In the genomic region with DNA sequence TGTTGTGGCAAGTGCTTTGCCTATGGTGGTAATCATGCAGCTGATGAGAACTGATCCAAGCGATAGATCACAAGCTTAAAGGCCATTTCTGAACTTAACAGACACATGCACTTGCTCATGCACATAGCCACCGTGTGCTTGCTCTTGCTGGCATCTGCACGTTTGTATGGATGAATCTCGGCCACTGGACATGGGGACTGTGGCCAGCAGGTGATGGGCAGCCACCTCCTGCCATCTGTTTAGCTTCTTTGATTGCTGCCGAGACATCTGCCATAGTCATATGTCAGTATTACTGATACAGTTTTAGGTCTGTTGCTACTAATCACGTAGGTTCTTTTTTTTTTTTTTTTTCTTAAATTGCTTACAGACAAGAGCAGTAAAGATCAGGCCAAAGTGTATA, we compare ENCODE assay signal across 40 mouse cellular contexts. TPM values are rescaled to one million over a fixed set of nuclear protein-coding genes. Genes with fewer than 3 reads are reported as not detected.
DNase-seq lines count a peak whose midpoint lies in the region; ATAC-seq and TF ChIP-seq lines count a peak whose summit lies in the region.
"Had no signal": no experiment of that assay in that cellular context is flagged by ENCODE, and none has a peak within 500 bp of the region (broad histone marks: within the 10 kb centered on the region; RNA-seq: fewer than 3 reads in every experiment).

No protein-coding gene starts in this region.

- no peak for TF ChIP-seq POLR2A in cerebellum, adult 2 months (IDR thresholded peaks at IDR 0.05; ENCODE audit: borderline replicate concordance, insufficient read depth, low read length)

- no peak overlapping the region for H3K4me3 ChIP-seq in cerebellum, adult 2 months (replicated peaks; ENCODE audit: insufficient read depth, low read depth, low read length)
- H3K4me3 ChIP-seq in neural tube, embryonic 15.5 days (replicated peaks): no peak overlapping the region
- H3K4me3 ChIP-seq: embryonic facial prominence, embryonic 12.5 days; heart, adult 2 months; heart, embryonic 12.5 days; hindbrain, embryonic 13.5 days; limb, embryonic 12.5 days; liver, embryonic 15.5 days; midbrain, embryonic 10.5 days had no signal

- no peak overlapping the region for H3K4me2 ChIP-seq in neural tube, embryonic 15.5 days
- H3K4me2 ChIP-seq: embryonic facial prominence, embryonic 12.5 days; heart, embryonic 12.5 days; hindbrain, embryonic 13.5 days; limb, embryonic 12.5 days; liver, embryonic 15.5 days; lung, embryonic 14.5 days had no signal

- intact Hi-C loops in left cerebral cortex, postnatal 4 days (cut with DNase I): no loop called here
- intact Hi-C loops in left cerebral cortex, postnatal 14 days (cut with DNase I): no loop called here

- peak; percentile 39 for DNase-seq in left cerebral cortex, postnatal 4 days
- no peak for DNase-seq in left cerebral cortex, postnatal 14 days (ENCODE audit: low spot score in 2 of 2)
- DNase-seq in cerebellum, adult 11 months: peak; percentile 52
- peak; percentile 54 to 76 for DNase-seq in cerebellum, adult 2 months
- peak; percentile 71 to 73 for DNase-seq in cerebellum, postnatal 14 days
- no peak for DNase-seq in frontal cortex, postnatal 25 days (ENCODE audit: low spot score in 2 of 2)
- DNase-seq: adrenal gland, postnatal 36 days; embryo, embryonic 11 days; heart, adult 2 months; heart, postnatal 4 days; kidney, adult 11 months; kidney, postnatal 25 days; lung, embryonic 14.5 days; lung, postnatal 14 days; right cerebral cortex, adult 18-20 months; spleen, adult 18-20 months; thymus, postnatal 25 days had no signal

- ATAC-seq in neural tube, embryonic 15.5 days (ENCODE audit: low FRiP score): no peak
- ATAC-seq: CD4-positive, CD25-positive, alpha-beta regulatory T cell, adult 4 months; forebrain, embryonic 14.5 days; inflammation-experienced regulatory T-cells, adult 6 months had no signal

- peaks cover 70% of the 10 kb centered on the region for H3K36me3 ChIP-seq in neural tube, embryonic 15.5 days

- no peak for TF ChIP-seq CTCF in cerebellum, adult 2 months (IDR thresholded peaks at IDR 0.05; ENCODE audit: borderline replicate concordance, insufficient read depth, low read depth, low read length)

- H3K4me1 ChIP-seq in cerebellum, adult 2 months (ENCODE audit: control insufficient read depth, insufficient read depth, low read length): peaks cover 18% of the 10 kb centered on the region
- H3K4me1 ChIP-seq in neural tube, embryonic 15.5 days: no peaks in the 10 kb centered on the region
- H3K4me1 ChIP-seq: embryonic facial prominence, embryonic 12.5 days; heart, embryonic 12.5 days; hindbrain, embryonic 13.5 days; limb, embryonic 12.5 days; liver, embryonic 15.5 days; midbrain, embryonic 10.5 days had no signal

- no peak overlapping the region for H3K27ac ChIP-seq in cerebellum, adult 2 months (ENCODE audit: insufficient read depth, low read length)
- H3K27ac ChIP-seq in neural tube, embryonic 15.5 days (replicated peaks): no peak overlapping the region
- H3K27ac ChIP-seq: embryonic facial prominence, embryonic 12.5 days; heart, adult 2 months; hindbrain, embryonic 13.5 days; limb, embryonic 12.5 days; liver, embryonic 15.5 days; midbrain, embryonic 10.5 days had no signal

- 16% methylated on average over 6 of the region's 6 CpGs for WGBS in cerebellum, adult 2 months
- WGBS in neural tube, embryonic 15.5 days: 88% methylated on average over 6 of the region's 6 CpGs

- no peaks in the 10 kb centered on the region for H3K9me3 ChIP-seq in neural tube, embryonic 15.5 days (replicated peaks)
- H3K9me3 ChIP-seq: embryonic facial prominence, embryonic 12.5 days; heart, embryonic 12.5 days; hindbrain, embryonic 13.5 days; limb, embryonic 12.5 days; liver, embryonic 15.5 days; midbrain, embryonic 10.5 days had no signal

- no peak overlapping the region for H3K9ac ChIP-seq in neural tube, embryonic 15.5 days (replicated peaks)
- H3K9ac ChIP-seq: embryonic facial prominence, embryonic 12.5 days; heart, embryonic 12.5 days; hindbrain, embryonic 13.5 days; limb, embryonic 12.5 days; liver, embryonic 15.5 days; lung, embryonic 14.5 days had no signal

- no peaks in the 10 kb centered on the region for H3K27me3 ChIP-seq in cerebellum, adult 2 months (ENCODE audit: control insufficient read depth, insufficient read depth, low read length)
- H3K27me3 ChIP-seq in neural tube, embryonic 15.5 days (replicated peaks): no peaks in the 10 kb centered on the region
- H3K27me3 ChIP-seq: embryonic facial prominence, embryonic 12.5 days; heart, embryonic 12.5 days; hindbrain, embryonic 13.5 days; limb, embryonic 12.5 days; liver, embryonic 15.5 days had no signal

RNA-seq across cellular contexts. Expression of a gene that starts 18.9 kb away (rescaled TPM):
- total RNA-seq in left cerebral cortex, postnatal 4 days (2021): 10 to 100 TPM; 47.9 to 49.3 TPM
- 10 to 100 TPM; 36.0 to 39.4 TPM for total RNA-seq in left cerebral cortex, postnatal 14 days (2021)
- 39.2 and 40.1 TPM in 2 replicates for polyA plus RNA-seq in cerebellum, adult 2 months (2012; rRNA removed)
- 30.6 and 35.3 TPM in 2 replicates for polyA plus RNA-seq in neural tube, embryonic 15.5 days (2015; fragmentation: Nextera tagmentation; extraction: Ambion mirVana)

RNA-seq across cellular contexts. Expression of a gene that starts 26.5 kb away (rescaled TPM):
- total RNA-seq in left cerebral cortex, postnatal 4 days (2021): under 1 TPM in 1 of 2 experiments, not detected in 1; 0.52 TPM
- total RNA-seq in left cerebral cortex, postnatal 14 days (2021): not detected
- 0.27 and 0.49 TPM in 2 replicates for polyA plus RNA-seq in cerebellum, adult 2 months (2012; rRNA removed)
- not detected in 2 replicates for polyA plus RNA-seq in neural tube, embryonic 15.5 days (2015; fragmentation: Nextera tagmentation; extraction: Ambion mirVana)
- total RNA-seq: adrenal gland, adult 18-20 months; adrenal gland, postnatal 36 days; gastrocnemius, adult 8-10 months; gastrocnemius, postnatal 4 days; heart, adult 2 months; heart, postnatal 4 days; layer of hippocampus, adult 18-20 months; layer of hippocampus, postnatal 25 days; left cerebral cortex, postnatal 10 days; liver, adult 2 months; megakaryocyte progenitor cell, adult 5-6 weeks; monocyte, adult 5-6 weeks had no signal
- polyA plus RNA-seq: embryonic facial prominence, embryonic 12.5 days; forebrain, embryonic 14.5 days; heart, adult 2 months; heart, embryonic 12.5 days; heart, postnatal 0 days; hindbrain, embryonic 13.5 days; kidney, embryonic 14.5 days; limb, embryonic 12.5 days; liver, adult 2 months; liver, embryonic 15.5 days; lung, embryonic 14.5 days; midbrain, embryonic 10.5 days; neural tube, embryonic 14.5 days; stomach, embryonic 16.5 days had no signal

RNA-seq across cellular contexts. Expression of a gene that starts 34.7 kb away (rescaled TPM):
- 1 to 10 TPM in 1 of 2 experiments, under 1 TPM in 1; 0.66 to 1.3 TPM for total RNA-seq in left cerebral cortex, postnatal 4 days (2021)
- total RNA-seq in left cerebral cortex, postnatal 14 days (2021): 1 to 10 TPM; 2.3 to 3.0 TPM
- 0.63 and 1.8 TPM in 2 replicates for polyA plus RNA-seq in cerebellum, adult 2 months (2012; rRNA removed)
- polyA plus RNA-seq in neural tube, embryonic 15.5 days (2015; fragmentation: Nextera tagmentation; extraction: Ambion mirVana): 0.12 TPM in 1 of 2 replicates, not detected in the other
- total RNA-seq: adrenal gland, adult 18-20 months; adrenal gland, postnatal 36 days; gastrocnemius, adult 8-10 months; gastrocnemius, postnatal 4 days; heart, adult 2 months; heart, postnatal 4 days; liver, adult 2 months; megakaryocyte progenitor cell, adult 5-6 weeks; monocyte, adult 5-6 weeks had no signal
- polyA plus RNA-seq: CD4-positive, CD25-positive, alpha-beta regulatory T cell, adult 4 months; forebrain, embryonic 14.5 days; heart, adult 2 months; heart, embryonic 12.5 days; heart, postnatal 0 days; hindbrain, embryonic 13.5 days; inflammation-experienced regulatory T-cells, adult 6 months; kidney, embryonic 14.5 days; limb, embryonic 12.5 days; liver, adult 2 months; liver, embryonic 15.5 days; lung, embryonic 14.5 days; midbrain, embryonic 10.5 days; neural tube, embryonic 14.5 days; stomach, embryonic 16.5 days had no signal

RNA-seq across cellular contexts. Expression of a gene that starts 37.4 kb away (rescaled TPM):
- 10 to 100 TPM in 1 of 2 experiments, 1 to 10 TPM in 1; 8.8 to 10.1 TPM for total RNA-seq in left cerebral cortex, postnatal 4 days (2021)
- 1 to 10 TPM; 8.6 to 9.9 TPM for total RNA-seq in left cerebral cortex, postnatal 14 days (2021)
- polyA plus RNA-seq in cerebellum, adult 2 months (2012; rRNA removed): 12.0 and 15.5 TPM in 2 replicates
- polyA plus RNA-seq in neural tube, embryonic 15.5 days (2015; fragmentation: Nextera tagmentation; extraction: Ambion mirVana): 46.0 and 94.9 TPM in 2 replicates

RNA-seq across cellular contexts. Expression of a gene that starts 47.9 kb away (rescaled TPM):
- total RNA-seq in left cerebral cortex, postnatal 4 days (2021): 10 to 100 TPM; 68.7 to 78.2 TPM
- 10 to 100 TPM; 32.7 to 34.4 TPM for total RNA-seq in left cerebral cortex, postnatal 14 days (2021)
- 43.6 and 45.2 TPM in 2 replicates for polyA plus RNA-seq in cerebellum, adult 2 months (2012; rRNA removed)
- polyA plus RNA-seq in neural tube, embryonic 15.5 days (2015; fragmentation: Nextera tagmentation; extraction: Ambion mirVana): 65.9 and 73.2 TPM in 2 replicates

Comparison
In these comparisons a context has a peak if more than half of its experiments do, and no peak if none do; other contexts are left out.
1. DNase-seq: peak in left cerebral cortex, postnatal 4 days (single experiment), cerebellum, adult 11 months (single experiment), cerebellum, adult 2 months (2 of 2) and cerebellum, postnatal 14 days (2 of 2); none in left cerebral cortex, postnatal 14 days (0 of 2) and frontal cortex, postnatal 25 days (0 of 2).